ENCODE assay signal across 22 mouse cellular contexts in genomic region chr8:84718959-84719690, GRCm38 (mm10). TPM values are rescaled to one million over a fixed set of nuclear protein-coding genes. Genes with fewer than 3 reads are reported as not detected.
DNase-seq lines count a peak whose midpoint lies in the region; ATAC-seq lines count a peak whose summit lies in the region.
"Had no signal": no experiment of that assay in that cellular context is flagged by ENCODE, and none has a peak within 500 bp of the region (broad histone marks: within the 10 kb centered on the region; RNA-seq: fewer than 3 reads in every experiment).

No protein-coding gene starts in this region.

- no peaks in the 10 kb centered on the region for H3K27me3 ChIP-seq in forebrain, embryonic 16.5 days (replicated peaks; ENCODE audit: control insufficient read depth, insufficient read depth, low read length)
- peaks cover 9% of the 10 kb centered on the region; the same call in 1 of the 2 replicates for H3K27me3 ChIP-seq in forebrain, embryonic 13.5 days
- peaks cover 51% of the 10 kb centered on the region for H3K27me3 ChIP-seq in liver, embryonic 12.5 days (replicated peaks)
- peaks cover 46% of the 10 kb centered on the region for H3K27me3 ChIP-seq in liver, embryonic 11.5 days (replicated peaks; ENCODE audit: control insufficient read depth, insufficient read depth, low read length)
- no peaks in the 10 kb centered on the region; the same call in 1 of the 2 replicates for H3K27me3 ChIP-seq in limb, embryonic 13.5 days

- peak overlapping the region; percentile 44; the same call in 1 of the 2 replicates for H3K27ac ChIP-seq in forebrain, embryonic 16.5 days (ENCODE audit: low read length)
- no peak overlapping the region; the same call in none of the 2 replicates for H3K27ac ChIP-seq in forebrain, embryonic 13.5 days
- H3K27ac ChIP-seq in liver, embryonic 12.5 days = peak overlapping the region; percentile 34; the same call in 1 of the 2 replicates
- no peak overlapping the region for H3K27ac ChIP-seq in liver, embryonic 11.5 days (ENCODE audit: low read depth, low read length)
- peak overlapping the region; percentile 22; the same call in 1 of the 2 replicates for H3K27ac ChIP-seq in limb, embryonic 13.5 days
- H3K27ac ChIP-seq: heart, embryonic 15.5 days; hindbrain, postnatal 0 days; kidney, embryonic 15.5 days; liver, embryonic 14.5 days; stomach, embryonic 15.5 days had no signal

- no peak overlapping the region for H3K4me2 ChIP-seq in forebrain, embryonic 16.5 days (ENCODE audit: low read length)
- no peak overlapping the region for H3K4me2 ChIP-seq in forebrain, embryonic 13.5 days
- H3K4me2 ChIP-seq in liver, embryonic 12.5 days = no peak overlapping the region
- H3K4me2 ChIP-seq in liver, embryonic 11.5 days = no peak overlapping the region
- no peak overlapping the region for H3K4me2 ChIP-seq in limb, embryonic 13.5 days (replicated peaks)
- H3K4me2 ChIP-seq: heart, embryonic 15.5 days; kidney, embryonic 15.5 days; stomach, embryonic 15.5 days had no signal

- ATAC-seq in forebrain, embryonic 16.5 days = no peak
- ATAC-seq in forebrain, embryonic 13.5 days = no peak
- ATAC-seq in liver, embryonic 12.5 days = no peak
- no peak for ATAC-seq in liver, embryonic 11.5 days (replicated peaks; ENCODE audit: low FRiP score)
- ATAC-seq in limb, embryonic 13.5 days (ENCODE audit: low FRiP score, low read depth) = no peak
- ATAC-seq in megakaryocyte-erythroid progenitor cell, adult 5-6 weeks (replicated peaks; ENCODE audit: low FRiP score, low TSS enrichment, poor library complexity, severe bottlenecking) = no peak
- ATAC-seq: forebrain, embryonic 14.5 days; hindbrain, postnatal 0 days; intestine, postnatal 0 days; midbrain, embryonic 16.5 days had no signal

- peaks cover 46% of the 10 kb centered on the region for H3K4me1 ChIP-seq in forebrain, embryonic 16.5 days (replicated peaks; ENCODE audit: control insufficient read depth, insufficient read depth, low read length)
- H3K4me1 ChIP-seq in forebrain, embryonic 13.5 days = peaks cover 61% of the 10 kb centered on the region
- H3K4me1 ChIP-seq in liver, embryonic 12.5 days = peaks cover 50% of the 10 kb centered on the region
- H3K4me1 ChIP-seq in liver, embryonic 11.5 days (replicated peaks; ENCODE audit: control insufficient read depth, insufficient read depth, low read length) = peaks cover 28% of the 10 kb centered on the region
- H3K4me1 ChIP-seq in limb, embryonic 13.5 days = peaks cover 91% of the 10 kb centered on the region

- no peak overlapping the region for H3K4me3 ChIP-seq in forebrain, embryonic 16.5 days (replicated peaks; ENCODE audit: low read length)
- no peak overlapping the region for H3K4me3 ChIP-seq in forebrain, embryonic 13.5 days
- no peak overlapping the region for H3K4me3 ChIP-seq in liver, embryonic 12.5 days
- H3K4me3 ChIP-seq in liver, embryonic 11.5 days (ENCODE audit: low read depth, low read length) = no peak overlapping the region
- no peak overlapping the region for H3K4me3 ChIP-seq in limb, embryonic 13.5 days
- H3K4me3 ChIP-seq: heart, embryonic 15.5 days; kidney, embryonic 15.5 days; megakaryocyte, embryonic 14.5 days; stomach, embryonic 15.5 days had no signal

- no peak for DNase-seq in liver, embryonic 11.5 days (ENCODE audit: low spot score)
- DNase-seq in cerebellum, postnatal 25 days = peak; percentile 63 to 68
- no peak for DNase-seq in adrenal gland, adult 2 months
- DNase-seq: adrenal gland, postnatal 10 days; kidney, postnatal 4 days; lung, postnatal 14 days; thymus, adult 2 months had no signal

- no peak overlapping the region for H3K9ac ChIP-seq in forebrain, embryonic 16.5 days (replicated peaks; ENCODE audit: low read depth, low read length)
- no peak overlapping the region for H3K9ac ChIP-seq in forebrain, embryonic 13.5 days
- H3K9ac ChIP-seq in liver, embryonic 12.5 days = no peak overlapping the region
- no peak overlapping the region for H3K9ac ChIP-seq in liver, embryonic 11.5 days (ENCODE audit: low read depth, low read length)
- H3K9ac ChIP-seq in limb, embryonic 13.5 days = 0 out of 2 replicates have a peak overlapping the region, but pooled peaks have one; percentile 25
- H3K9ac ChIP-seq: heart, embryonic 15.5 days; kidney, embryonic 15.5 days; liver, embryonic 14.5 days; stomach, embryonic 15.5 days had no signal

- WGBS in forebrain, embryonic 16.5 days = 86% methylated on average over 5 of the region's 5 CpGs
- 84% methylated on average over 5 of the region's 5 CpGs for WGBS in forebrain, embryonic 13.5 days
- WGBS in liver, embryonic 12.5 days (ENCODE audit: insufficient replicate concordance) = 79% methylated on average over 5 of the region's 5 CpGs
- WGBS in liver, embryonic 11.5 days = 71% methylated on average over 5 of the region's 5 CpGs
- 76% methylated on average over 5 of the region's 5 CpGs for WGBS in limb, embryonic 13.5 days

- H3K9me3 ChIP-seq in forebrain, embryonic 16.5 days (ENCODE audit: control insufficient read depth, low read length) = no peaks in the 10 kb centered on the region
- H3K9me3 ChIP-seq in forebrain, embryonic 13.5 days (replicated peaks) = no peaks in the 10 kb centered on the region
- no peaks in the 10 kb centered on the region for H3K9me3 ChIP-seq in liver, embryonic 12.5 days (replicated peaks)
- no peaks in the 10 kb centered on the region for H3K9me3 ChIP-seq in liver, embryonic 11.5 days (ENCODE audit: control insufficient read depth, low read length)
- H3K9me3 ChIP-seq in limb, embryonic 13.5 days = no peaks in the 10 kb centered on the region
- H3K9me3 ChIP-seq: heart, embryonic 15.5 days; kidney, embryonic 15.5 days; megakaryocyte, embryonic 14.5 days; stomach, embryonic 15.5 days had no signal

- H3K36me3 ChIP-seq in forebrain, embryonic 16.5 days (ENCODE audit: control insufficient read depth, insufficient read depth) = peaks cover 7% of the 10 kb centered on the region
- peaks cover 52% of the 10 kb centered on the region for H3K36me3 ChIP-seq in forebrain, embryonic 13.5 days (ENCODE audit: poor library complexity, severe bottlenecking)
- 0 out of 2 replicates have a peak, but pooled peaks cover 7% of the 10 kb centered on the region for H3K36me3 ChIP-seq in liver, embryonic 12.5 days
- no peaks in the 10 kb centered on the region for H3K36me3 ChIP-seq in liver, embryonic 11.5 days (ENCODE audit: control insufficient read depth, insufficient read depth, low read length)
- peaks cover 76% of the 10 kb centered on the region for H3K36me3 ChIP-seq in limb, embryonic 13.5 days

RNA-seq across cellular contexts. Expression of gene G430095P16Rik, which starts 3.7 kb away (rescaled TPM):
- polyA plus RNA-seq in forebrain, embryonic 16.5 days (2015; fragmentation: Nextera tagmentation; extraction: Ambion mirVana) = 2.0 and 2.2 TPM in 2 replicates
- polyA plus RNA-seq in forebrain, embryonic 13.5 days (2015; fragmentation: Nextera tagmentation; extraction: Ambion mirVana) = 3.7 and 3.8 TPM in 2 replicates
- polyA plus RNA-seq in liver, embryonic 12.5 days (2016; fragmentation: Nextera tagmentation; extraction: Ambion mirVana) = 11.0 and 12.0 TPM in 2 replicates
- polyA plus RNA-seq in liver, embryonic 11.5 days (2014; fragmentation: Nextera tagmentation; extraction: Ambion mirVana) = 11.8 and 12.3 TPM in 2 replicates
- polyA plus RNA-seq in limb, embryonic 13.5 days (2015; fragmentation: Nextera tagmentation; extraction: Ambion mirVana) = 7.1 and 9.8 TPM in 2 replicates
- under 1 TPM in 1 of 2 experiments, not detected in 1; 0.59 TPM for total RNA-seq in adrenal gland, adult 2 months (2021)
- 0.26 and 0.76 TPM in 2 replicates for polyA plus RNA-seq in adrenal gland, adult 2 months (2012; rRNA removed)
- 25.7 and 28.1 TPM in 2 replicates for total RNA-seq in megakaryocyte-erythroid progenitor cell, adult 5-6 weeks (2014; fragmentation: Nextera tagmentation)
- total RNA-seq in megakaryocyte-erythroid progenitor cell, adult 5-6 weeks (2017) = 8.2 and 11.4 TPM in 2 replicates
- total RNA-seq: hindbrain, postnatal 0 days; layer of hippocampus, postnatal 14 days had no signal

RNA-seq across cellular contexts. Expression of gene Lyl1, which starts 17.9 kb away (rescaled TPM):
- 2.6 and 2.9 TPM in 2 replicates for polyA plus RNA-seq in forebrain, embryonic 16.5 days (2015; fragmentation: Nextera tagmentation; extraction: Ambion mirVana)
- polyA plus RNA-seq in forebrain, embryonic 13.5 days (2015; fragmentation: Nextera tagmentation; extraction: Ambion mirVana) = 1.9 and 2.1 TPM in 2 replicates
- polyA plus RNA-seq in liver, embryonic 12.5 days (2016; fragmentation: Nextera tagmentation; extraction: Ambion mirVana) = 82.3 and 83.1 TPM in 2 replicates
- polyA plus RNA-seq in liver, embryonic 11.5 days (2014; fragmentation: Nextera tagmentation; extraction: Ambion mirVana) = 67.9 and 68.6 TPM in 2 replicates
- 4.1 and 4.9 TPM in 2 replicates for polyA plus RNA-seq in limb, embryonic 13.5 days (2015; fragmentation: Nextera tagmentation; extraction: Ambion mirVana)
- total RNA-seq in adrenal gland, adult 2 months (2021) = 1 to 10 TPM; 2.7 to 4.4 TPM
- 8.2 and 10.9 TPM in 2 replicates for polyA plus RNA-seq in adrenal gland, adult 2 months (2012; rRNA removed)
- total RNA-seq in megakaryocyte-erythroid progenitor cell, adult 5-6 weeks (2014; fragmentation: Nextera tagmentation) = 44.2 and 65.2 TPM in 2 replicates
- total RNA-seq in megakaryocyte-erythroid progenitor cell, adult 5-6 weeks (2017) = 9.5 and 10.1 TPM in 2 replicates

RNA-seq across cellular contexts. Expression of gene Nacc1, which starts 31.5 kb away (rescaled TPM):
- polyA plus RNA-seq in forebrain, embryonic 16.5 days (2015; fragmentation: Nextera tagmentation; extraction: Ambion mirVana) = 15.5 and 15.7 TPM in 2 replicates
- polyA plus RNA-seq in forebrain, embryonic 13.5 days (2015; fragmentation: Nextera tagmentation; extraction: Ambion mirVana) = 16.1 and 18.6 TPM in 2 replicates
- 12.5 and 12.9 TPM in 2 replicates for polyA plus RNA-seq in liver, embryonic 12.5 days (2016; fragmentation: Nextera tagmentation; extraction: Ambion mirVana)
- polyA plus RNA-seq in liver, embryonic 11.5 days (2014; fragmentation: Nextera tagmentation; extraction: Ambion mirVana) = 23.0 and 25.2 TPM in 2 replicates
- polyA plus RNA-seq in limb, embryonic 13.5 days (2015; fragmentation: Nextera tagmentation; extraction: Ambion mirVana) = 15.0 and 15.2 TPM in 2 replicates
- total RNA-seq in adrenal gland, adult 2 months (2021) = 10 to 100 TPM; 78.4 to 80.7 TPM
- 98.7 and 120 TPM in 2 replicates for polyA plus RNA-seq in adrenal gland, adult 2 months (2012; rRNA removed)
- total RNA-seq in megakaryocyte-erythroid progenitor cell, adult 5-6 weeks (2014; fragmentation: Nextera tagmentation) = 71.6 and 76.7 TPM in 2 replicates
- total RNA-seq in megakaryocyte-erythroid progenitor cell, adult 5-6 weeks (2017) = 35.8 and 51.5 TPM in 2 replicates

RNA-seq across cellular contexts. Expression of gene Trmt1, which starts 33.0 kb away (rescaled TPM):
- polyA plus RNA-seq in forebrain, embryonic 16.5 days (2015; fragmentation: Nextera tagmentation; extraction: Ambion mirVana) = 63.4 and 73.3 TPM in 2 replicates
- 53.5 and 59.1 TPM in 2 replicates for polyA plus RNA-seq in forebrain, embryonic 13.5 days (2015; fragmentation: Nextera tagmentation; extraction: Ambion mirVana)
- 57.3 and 62.0 TPM in 2 replicates for polyA plus RNA-seq in liver, embryonic 12.5 days (2016; fragmentation: Nextera tagmentation; extraction: Ambion mirVana)
- 94.1 and 95.6 TPM in 2 replicates for polyA plus RNA-seq in liver, embryonic 11.5 days (2014; fragmentation: Nextera tagmentation; extraction: Ambion mirVana)
- 70.8 and 72.7 TPM in 2 replicates for polyA plus RNA-seq in limb, embryonic 13.5 days (2015; fragmentation: Nextera tagmentation; extraction: Ambion mirVana)
- 10 to 100 TPM; 57.0 to 68.5 TPM for total RNA-seq in adrenal gland, adult 2 months (2021)
- 150 and 160 TPM in 2 replicates for polyA plus RNA-seq in adrenal gland, adult 2 months (2012; rRNA removed)
- total RNA-seq in megakaryocyte-erythroid progenitor cell, adult 5-6 weeks (2014; fragmentation: Nextera tagmentation) = 170 and 181 TPM in 2 replicates
- 94.9 and 126 TPM in 2 replicates for total RNA-seq in megakaryocyte-erythroid progenitor cell, adult 5-6 weeks (2017)

RNA-seq across cellular contexts. Expression of gene Ier2, which starts 56.5 kb away (rescaled TPM):
- 22.5 and 25.5 TPM in 2 replicates for polyA plus RNA-seq in forebrain, embryonic 16.5 days (2015; fragmentation: Nextera tagmentation; extraction: Ambion mirVana)
- polyA plus RNA-seq in forebrain, embryonic 13.5 days (2015; fragmentation: Nextera tagmentation; extraction: Ambion mirVana) = 35.2 and 35.4 TPM in 2 replicates
- polyA plus RNA-seq in liver, embryonic 12.5 days (2016; fragmentation: Nextera tagmentation; extraction: Ambion mirVana) = 36.4 and 37.4 TPM in 2 replicates
- polyA plus RNA-seq in liver, embryonic 11.5 days (2014; fragmentation: Nextera tagmentation; extraction: Ambion mirVana) = 46.5 and 50.1 TPM in 2 replicates
- polyA plus RNA-seq in limb, embryonic 13.5 days (2015; fragmentation: Nextera tagmentation; extraction: Ambion mirVana) = 71.9 and 73.0 TPM in 2 replicates
- total RNA-seq in adrenal gland, adult 2 months (2021) = 10 to 100 TPM; 24.9 to 34.8 TPM
- polyA plus RNA-seq in adrenal gland, adult 2 months (2012; rRNA removed) = 13.7 and 27.0 TPM in 2 replicates
- 23.2 and 27.2 TPM in 2 replicates for total RNA-seq in megakaryocyte-erythroid progenitor cell, adult 5-6 weeks (2014; fragmentation: Nextera tagmentation)
- total RNA-seq in megakaryocyte-erythroid progenitor cell, adult 5-6 weeks (2017) = 47.1 and 60.7 TPM in 2 replicates

Comparison
In these comparisons a context has a peak if more than half of its experiments do, and no peak if none do; other contexts are left out.
1. H3K27ac ChIP-seq: peak in forebrain, embryonic 16.5 days (single experiment), liver, embryonic 12.5 days (single experiment) and limb, embryonic 13.5 days (single experiment); none in forebrain, embryonic 13.5 days (single experiment) and liver, embryonic 11.5 days (single experiment).
2. DNase-seq: peak in cerebellum, postnatal 25 days (2 of 2); none in liver, embryonic 11.5 days (single experiment) and adrenal gland, adult 2 months (single experiment).